Mouse (Mus musculus) CD4-positive naive resting alpha-beta T cell, adult 76 days (primary cell): ENCODE results near the gene Retnla. TPM values are rescaled to one million over a fixed set of nuclear protein-coding genes. Genes with fewer than 3 reads are reported as not detected.

ENCODE experiments used
- total RNA-seq: library from RNA; stranded (reverse); gene quantifications from one replicate; pipeline ENCODE4 v1.2.4, GENCODE M21; 2023

The Retnla gene
- total RNA-seq: not detected

DNA sequence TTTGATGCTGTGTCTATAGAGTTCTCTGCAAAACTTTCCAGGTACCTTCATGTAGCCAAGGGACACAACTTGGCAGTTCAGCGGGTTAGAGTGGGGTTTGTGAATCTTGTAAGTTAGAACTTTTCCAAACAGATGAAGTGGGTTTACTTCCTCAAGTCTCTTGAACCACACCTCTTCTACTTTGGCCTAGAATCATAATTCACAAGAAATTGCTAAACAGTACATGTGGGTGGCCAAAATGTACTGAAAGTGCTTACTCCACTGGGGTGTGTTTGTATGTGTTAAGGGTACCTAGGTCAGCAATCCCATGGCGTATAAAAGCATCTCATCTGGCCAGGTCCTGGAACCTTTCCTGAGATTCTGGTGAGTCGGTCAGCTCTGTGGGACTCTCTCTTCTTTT, at the start of gene Retnla:
Gene Retnla, plus strand, starts transcription at position 286 of the 400 bp plus-strand sequence.

DNA sequence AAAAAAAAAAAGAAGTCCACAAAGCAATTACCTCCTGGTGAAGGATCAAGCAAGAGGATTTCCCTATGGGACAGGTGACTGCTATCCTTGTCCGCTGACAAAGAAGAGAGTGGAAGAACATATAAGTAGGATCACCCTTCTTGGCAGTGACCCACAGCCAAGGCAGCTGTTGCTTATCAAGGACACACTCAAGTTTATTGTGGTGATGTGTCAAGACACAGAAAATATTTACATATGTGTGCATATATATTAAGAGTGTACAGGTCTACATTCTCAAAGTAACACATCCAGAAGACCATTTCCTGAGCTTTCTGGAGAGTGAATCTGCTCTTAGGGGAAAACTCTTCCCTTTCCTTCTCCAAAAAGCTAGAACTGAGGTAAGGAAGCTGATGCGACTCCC, 25.7 kb upstream of the Retnla start, which contains the start of gene Retnlb:
Gene Retnlb, plus strand, starts transcription at position 162 of the 400 bp plus-strand sequence.

DNA sequence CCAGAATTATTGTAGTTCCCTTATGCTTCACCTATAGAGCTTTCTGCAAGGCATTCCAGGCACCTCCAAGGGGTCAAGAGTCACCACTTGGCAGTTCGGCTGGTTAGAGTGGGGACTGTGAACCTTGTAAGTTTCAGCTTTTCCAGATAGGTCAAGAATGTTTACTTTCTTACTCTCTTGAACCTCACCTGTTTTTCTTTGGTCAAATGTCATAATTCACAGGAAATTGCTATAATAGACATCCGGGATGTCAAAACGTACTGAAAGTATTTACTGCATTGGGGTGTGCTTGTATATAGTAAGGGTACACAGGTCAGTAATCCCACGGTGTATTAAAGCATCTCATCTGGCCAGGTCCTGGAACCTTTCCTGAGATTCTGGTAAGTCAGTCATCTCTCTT, 30.0 kb downstream of the Retnla start, which contains the start of gene Retnlg:
Gene Retnlg, plus strand, starts transcription at position 301 of the 400 bp plus-strand sequence.

Other genes starting within 250 kb of the Retnla start
- gene Trat1, start 70.5 kb upstream of the Retnla start, total RNA-seq: 97.5 TPM
- gene Retnlb, start 25.7 kb upstream of the Retnla start, total RNA-seq: not detected
- gene Retnlg, start 30.1 kb downstream of the Retnla start, total RNA-seq: 7.2 TPM
- gene Dzip3, start 151.6 kb downstream of the Retnla start, total RNA-seq: 10.8 TPM
- gene Cip2a, start 151.6 kb downstream of the Retnla start, total RNA-seq: 12.7 TPM
- gene Myh15, start 214.9 kb downstream of the Retnla start, total RNA-seq: not detected